Mouse (Mus musculus) forebrain, embryonic 11.5 days (tissue): ENCODE measurements around the gene Gas8. TPM values are rescaled to one million over a fixed set of nuclear protein-coding genes. Genes with fewer than 3 reads are reported as not detected.

ENCODE experiments used
- polyA plus RNA-seq: library from polyadenylated mRNA; unstranded; fragments of >200 nt; fragmentation: Nextera tagmentation; extraction: Ambion mirVana; gene quantifications from 2 replicates; pipeline ENCODE4 v1.2.1, GENCODE M21; 2014

Gene Gas8
- polyA plus RNA-seq, 1 experiment from 2014 or later: 42.1 TPM

Other genes with a start within 250 kb of the Gas8 start
- gene Fanca, start 200.3 kb upstream of the Gas8 start, polyA plus RNA-seq: 46.5 and 48.6 TPM in 2 replicates
- gene Spire2, start 186.1 kb upstream of the Gas8 start, polyA plus RNA-seq: 12.4 and 13.4 TPM in 2 replicates
- gene Tcf25, start 145.1 kb upstream of the Gas8 start, polyA plus RNA-seq: 166 and 186 TPM in 2 replicates
- 0.16 and 0.31 TPM in 2 replicates for gene Mc1r, start 111.7 kb upstream of the Gas8 start, polyA plus RNA-seq
- gene Tubb3, start 107.4 kb upstream of the Gas8 start, polyA plus RNA-seq: 556 and 641 TPM in 2 replicates
- gene Def8, start 95.3 kb upstream of the Gas8 start, polyA plus RNA-seq: 46.3 and 48.1 TPM in 2 replicates
- gene Afg3l1, start 40.9 kb upstream of the Gas8 start, polyA plus RNA-seq: 44.3 and 51.0 TPM in 2 replicates
- 24.0 and 27.5 TPM in 2 replicates for gene Dbndd1, start 3.4 kb upstream of the Gas8 start, polyA plus RNA-seq
- gene Rhou, start 135.1 kb downstream of the Gas8 start, polyA plus RNA-seq: 8.1 and 9.1 TPM in 2 replicates